Mouse (Mus musculus) heart, postnatal 0 days (tissue): ENCODE data around the gene Tmem30a. TPM values are rescaled to one million over a fixed set of nuclear protein-coding genes. Genes with fewer than 3 reads are reported as not detected.

ENCODE experiments used
- ATAC-seq: fragments of 200-750 bp; cut with Nextera tagmentation; 2 replicates; pipeline ENCODE4 v1.8.0; 2017; ENCODE audit warnings: low read depth, moderate number of reproducible peaks, moderate library complexity; ENCODE audit not compliant: insufficient read depth
- DNase-seq: peaks from one replicate; pipeline ENCODE4 v3.0.0-alpha.2; 2016; ENCODE audit warnings: low spot score
- H3K27ac ChIP-seq: fragments of 300-500 bp; sonication (generic); 2 replicates; pipeline ENCODE4 v1.5.1; 2014; ENCODE audit warnings: low read depth, mild to moderate bottlenecking
- H3K27me3 ChIP-seq: fragments of 300-500 bp; sonication (generic); 2 replicates; pipeline ENCODE4 v1.6.1; 2014; ENCODE audit warnings: low read length, mixed read lengths; ENCODE audit not compliant: control insufficient read depth, insufficient read depth
- H3K36me3 ChIP-seq: fragments of 300-500 bp; sonication (generic); replicated peaks from 2 replicates; pipeline ENCODE4 v1.6.1; 2014; ENCODE audit warnings: low read length, mixed read lengths; ENCODE audit not compliant: control insufficient read depth, insufficient read depth
- H3K4me1 ChIP-seq: fragments of 300-500 bp; sonication (generic); 2 replicates; pipeline ENCODE4 v1.6.1; 2014; ENCODE audit warnings: antibody characterized with exemption; ENCODE audit not compliant: control insufficient read depth, insufficient read depth
- H3K4me2 ChIP-seq: fragments of 300-500 bp; sonication (generic); 2 replicates; pipeline ENCODE4 v1.6.1; 2014; ENCODE audit warnings: low read depth, mild to moderate bottlenecking, low read length, moderate library complexity
- H3K4me3 ChIP-seq: fragments of 300-500 bp; sonication (generic); 2 replicates; pipeline ENCODE4 v1.5.1; 2014; ENCODE audit warnings: low read depth, low read length
- H3K9ac ChIP-seq: fragments of 300-500 bp; sonication (generic); replicated peaks from 2 replicates; pipeline ENCODE4 v1.6.1; 2014; ENCODE audit warnings: low read depth, low read length, mixed read lengths
- H3K9me3 ChIP-seq: fragments of 300-500 bp; sonication (generic); replicated peaks from 2 replicates; pipeline ENCODE4 v1.6.1; 2016; ENCODE audit warnings: low read length; ENCODE audit not compliant: control insufficient read depth
- CTCF ChIP-seq: IDR thresholded peaks from 2 replicates; pipeline ENCODE4 v1.5.1; 2016; ENCODE audit warnings: antibody characterized with exemption, control low read depth, low read depth
- EP300 ChIP-seq: IDR thresholded peaks from 2 replicates; pipeline ENCODE4 v1.6.1; 2016; ENCODE audit warnings: antibody characterized with exemption, low read depth
- WGBS: fragments of 180-500 bp; shearing (Covaris S2); extraction: QIAGEN DNeasy Blood & Tissue Kit; methylation state at CpG from one replicate; pipeline ENCODE4 v1.1.7; 2014; 5-methylcytosine and 5-hydroxymethylcytosine counted together
- polyA plus RNA-seq: library from polyadenylated mRNA; unstranded; fragments of >200 nt; fragmentation: Nextera tagmentation; extraction: Ambion mirVana; gene quantifications from 2 replicates; pipeline ENCODE4 v1.2.1, GENCODE M21; 2015
- total RNA-seq: library from RNA; depleted of rRNA; stranded (reverse); fragments of >200 nt; gene quantifications from 2 replicates; pipeline ENCODE4 v1.2.3, GENCODE M21; 2014; ENCODE audit warnings: low replicate concordance

Tmem30a gene
- total and polyA plus RNA-seq, 2 experiments from 2014 or later, result 61.7 to 71.5 TPM

- TF ChIP-seq EP300 (no peak), CTCF (no peak)
- no peak overlapping the region for H3K4me2 ChIP-seq
- DNase-seq, result no peak
- peaks cover 7% of the 10 kb centered on the region for H3K4me1 ChIP-seq
- H3K9me3 ChIP-seq, result no peaks in the 10 kb centered on the region
- no peak overlapping the region for H3K4me3 ChIP-seq
- no peaks in the 10 kb centered on the region for H3K27me3 ChIP-seq
- H3K27ac ChIP-seq, result no peak overlapping the region
- no peaks in the 10 kb centered on the region for H3K36me3 ChIP-seq
- ATAC-seq, result no peak
- H3K9ac ChIP-seq, result no peak overlapping the region
- WGBS, result 60% methylated on average over 1 of the region's 1 CpGs
These were observed 1.8 kb upstream of the Tmem30a start for GRCm38 (mm10) chr9:79795076-79795475.

DNA sequence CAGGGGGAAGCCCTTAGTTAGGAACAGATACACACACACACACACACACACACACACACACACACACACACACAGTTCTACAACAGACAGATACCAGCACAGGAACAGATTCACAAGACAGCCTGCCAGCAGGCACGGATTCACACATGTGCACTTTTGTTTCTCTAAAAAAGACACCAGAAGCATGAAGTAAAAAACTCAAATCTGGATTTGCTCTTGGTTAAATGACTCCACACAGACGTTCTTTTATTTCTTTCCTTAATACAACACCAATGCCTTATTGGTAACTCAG lies 7.6 kb downstream of the Tmem30a start:
- Histone ChIP-seq H3K36me3 (no peaks in the 10 kb centered on the region), H3K9ac (no peak overlapping the region), H3K4me2 (no peak overlapping the region), H3K4me3 (no peak overlapping the region), H3K9me3 (no peaks in the 10 kb centered on the region), H3K27ac (no peak overlapping the region), H3K4me1 (no peaks in the 10 kb centered on the region), H3K27me3 (no peaks in the 10 kb centered on the region)
- TF ChIP-seq EP300, result no peak
- TF ChIP-seq CTCF, result no peak
- no peak for ATAC-seq
- 70% methylated on average over 2 of the region's 2 CpGs for WGBS
- DNase-seq, result no peak

DNA sequence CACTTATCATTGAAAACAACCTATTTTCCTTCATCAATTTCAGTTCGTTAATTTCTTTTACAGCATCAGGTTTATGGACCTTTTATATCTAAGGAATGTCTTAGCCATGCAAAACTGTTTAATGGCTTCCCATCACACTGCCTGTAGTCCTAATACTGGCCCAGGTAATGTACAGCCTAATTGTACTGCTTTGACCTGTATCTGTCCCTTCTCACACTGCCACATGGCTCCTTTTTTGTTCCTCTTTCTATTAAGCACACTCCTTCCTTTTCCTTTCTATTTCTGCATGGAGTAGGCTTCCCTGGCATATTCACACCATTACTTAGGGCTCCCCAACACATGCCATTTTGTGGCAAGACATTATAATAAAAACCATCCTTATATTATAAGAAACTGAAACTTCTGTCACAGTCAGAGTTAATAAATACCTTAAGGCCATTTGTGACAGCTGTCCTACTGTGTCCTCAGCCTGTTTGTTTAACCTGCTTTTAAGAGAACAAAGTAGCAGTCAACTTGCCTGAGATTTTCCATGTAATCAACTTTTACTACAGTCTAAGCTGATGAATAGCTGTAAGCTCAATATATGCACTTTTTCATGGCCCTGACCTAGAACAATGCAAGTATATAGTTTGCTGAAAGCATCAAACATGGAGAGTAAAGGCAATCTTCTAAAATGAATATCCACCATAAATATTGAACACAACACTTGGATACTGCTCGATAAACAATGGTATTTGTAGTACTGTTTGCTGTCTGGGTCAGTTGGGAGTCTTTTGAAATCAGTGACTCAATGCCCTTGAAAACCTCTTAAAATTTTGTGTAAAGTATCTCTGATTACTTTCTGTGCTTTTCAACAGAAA lies 8.1 kb downstream of the Tmem30a start:
- Histone ChIP-seq H3K27ac (no peak overlapping the region), H3K4me1 (no peaks in the 10 kb centered on the region), H3K27me3 (no peaks in the 10 kb centered on the region), H3K4me3 (no peak overlapping the region), H3K9me3 (no peaks in the 10 kb centered on the region), H3K4me2 (no peak overlapping the region), H3K9ac (no peak overlapping the region), H3K36me3 (no peaks in the 10 kb centered on the region)
- DNase-seq, result no peak
- TF ChIP-seq CTCF (no peak), EP300 (no peak)
- 91% methylated on average over 2 of the region's 2 CpGs for WGBS
- no peak for ATAC-seq

- DNase-seq (no peak), ATAC-seq (no peak)
- H3K27me3 ChIP-seq, result no peaks in the 10 kb centered on the region
- H3K9me3 ChIP-seq, result no peaks in the 10 kb centered on the region
- no peaks in the 10 kb centered on the region for H3K4me1 ChIP-seq
- TF ChIP-seq CTCF (no peak), EP300 (no peak)
- H3K9ac ChIP-seq, result no peak overlapping the region
- H3K4me2 ChIP-seq, result no peak overlapping the region
- H3K27ac ChIP-seq, result no peak overlapping the region
- H3K4me3 ChIP-seq, result no peak overlapping the region
- no peaks in the 10 kb centered on the region for H3K36me3 ChIP-seq
- 72% methylated on average over 3 of the region's 3 CpGs for WGBS
These were observed 8.9 kb downstream of the Tmem30a start for GRCm38 (mm10) chr9:79784439-79784838.

DNA sequence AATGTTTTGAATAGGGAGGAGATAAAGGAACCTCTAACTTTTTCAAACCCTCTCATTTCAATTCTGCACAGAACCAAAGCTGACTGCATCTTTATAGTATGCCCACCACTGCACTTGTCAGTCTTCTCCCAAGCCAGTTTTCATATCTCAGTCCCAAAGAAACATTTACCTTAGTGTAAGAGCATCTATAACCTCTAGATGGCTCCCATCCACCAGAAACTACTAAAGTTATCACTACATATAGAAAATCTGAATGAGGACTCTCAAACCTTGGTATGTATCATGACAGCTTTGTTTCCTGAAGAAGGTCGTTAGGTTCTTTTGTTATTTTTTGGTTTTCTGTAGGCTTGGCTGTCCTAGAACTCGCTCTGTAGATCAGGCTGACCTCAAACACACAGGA lies 14.0 kb downstream of the Tmem30a start:
- Histone ChIP-seq H3K4me3 (no peak overlapping the region), H3K9me3 (no peaks in the 10 kb centered on the region), H3K36me3 (peaks cover 8% of the 10 kb centered on the region), H3K27me3 (no peaks in the 10 kb centered on the region), H3K9ac (no peak overlapping the region), H3K4me1 (no peaks in the 10 kb centered on the region), H3K27ac (no peak overlapping the region), H3K4me2 (no peak overlapping the region)
- WGBS, result 60% methylated on average over 2 of the region's 2 CpGs
- DNase-seq (no peak), ATAC-seq (no peak)
- no peak for TF ChIP-seq EP300
- TF ChIP-seq CTCF, result peak; percentile 32

- H3K4me2 ChIP-seq, result no peak overlapping the region
- 85% methylated on average over 5 of the region's 5 CpGs for WGBS
- DNase-seq, result no peak
- H3K27ac ChIP-seq, result no peak overlapping the region
- H3K9me3 ChIP-seq, result no peaks in the 10 kb centered on the region
- 0 out of 2 replicates have a peak, but pooled peaks cover 10% of the 10 kb centered on the region for H3K36me3 ChIP-seq
- H3K9ac ChIP-seq, result no peak overlapping the region
- TF ChIP-seq CTCF (no peak), EP300 (no peak)
- ATAC-seq, result no peak
- H3K27me3 ChIP-seq, result no peaks in the 10 kb centered on the region
- no peak overlapping the region for H3K4me3 ChIP-seq
- H3K4me1 ChIP-seq, result no peaks in the 10 kb centered on the region
These were observed 26.2 kb downstream of the Tmem30a start for GRCm38 (mm10) chr9:79766991-79767545.
